Mouse (Mus musculus) CH12.LX (cell line): ENCODE results near the gene Comt. TPM values are rescaled to one million over a fixed set of nuclear protein-coding genes. Genes with fewer than 3 reads are reported as not detected.

ENCODE experiments used
- DNase-seq: peaks from one replicate; pipeline ENCODE4 v3.0.0-alpha.2; 2013; ENCODE audit errors: extremely low read depth
- H3K27ac ChIP-seq: 2 replicates; pipeline ENCODE4 v1.5.1; 2012; ENCODE audit warnings: low read depth, mild to moderate bottlenecking, control low read depth, moderate library complexity; ENCODE audit not compliant: insufficient read depth
- H3K27me3 ChIP-seq: replicated peaks from 2 replicates; pipeline ENCODE3; 2012; ENCODE audit warnings: inconsistent platforms
- H3K36me3 ChIP-seq, 2 experiments: replicated peaks in 1 of 2; 2 replicates each; pipeline versions ENCODE3 to v1.6.1; 2012; ENCODE audit warnings: inconsistent platforms in 1 of 2, low read length in 1 of 2, mild to moderate bottlenecking in 1 of 2, mixed read lengths in 1 of 2, moderate library complexity in 1 of 2; ENCODE audit not compliant: control insufficient read depth in 1 of 2, insufficient read depth in 1 of 2
- H3K4me1 ChIP-seq, 2 experiments: 2 replicates each; pipeline ENCODE4 v1.6.1; 2012; ENCODE audit warnings: inconsistent platforms in 1 of 2, moderate library complexity in 1 of 2; ENCODE audit not compliant: insufficient read depth in 2 of 2, control insufficient read depth in 1 of 2
- H3K4me2 ChIP-seq: 2 replicates; pipeline ENCODE4 v1.6.1; 2012; ENCODE audit warnings: low read depth, mild to moderate bottlenecking, control low read depth; ENCODE audit not compliant: poor library complexity, insufficient read depth, severe bottlenecking
- H3K4me3 ChIP-seq, 3 experiments: fragments of 150-350 bp in 1 of 3; sonication (generic) in 1 of 3; replicated peaks in 1 of 3; 2 replicates each; pipeline versions ENCODE3 to v1.5.1; 2011 to 2012; ENCODE audit warnings: low read depth in 2 of 3, low read length in 2 of 3, mild to moderate bottlenecking in 2 of 3, moderate library complexity in 2 of 3, control low read depth in 1 of 3, improper control_type of control experiment in 1 of 3, inconsistent platforms in 1 of 3, mixed read lengths in 1 of 3; ENCODE audit not compliant: poor library complexity in 1 of 3
- H3K79me2 ChIP-seq: replicated peaks from 2 replicates; pipeline ENCODE4 v1.6.1; 2012; ENCODE audit warnings: mild to moderate bottlenecking, moderate library complexity; ENCODE audit not compliant: control insufficient read depth, poor library complexity, insufficient read depth, severe bottlenecking; ENCODE audit errors: extremely low read depth
- H3K9ac ChIP-seq: 2 replicates; pipeline ENCODE4 v1.6.1; 2012; ENCODE audit warnings: low read depth, mild to moderate bottlenecking, control low read depth, moderate library complexity; ENCODE audit not compliant: insufficient read depth
- H3K9me3 ChIP-seq: replicated peaks from 2 replicates; pipeline ENCODE3; 2012; ENCODE audit warnings: low read length, inconsistent platforms, mixed read lengths
- BHLHE40 ChIP-seq: IDR thresholded peaks from 2 replicates; pipeline ENCODE4 v1.6.1; 2011; ENCODE audit warnings: mild to moderate bottlenecking, low read depth, low read length, improper control_type of control experiment
- CHD1 ChIP-seq: IDR thresholded peaks from 2 replicates; pipeline ENCODE4 v1.6.1; 2012; ENCODE audit warnings: low read depth, low read length, improper control_type of control experiment, inconsistent platforms
- CHD2 ChIP-seq: IDR thresholded peaks from 2 replicates; pipeline ENCODE4 v1.6.1; 2011; ENCODE audit warnings: low read length, improper control_type of control experiment
- E2F4 ChIP-seq: IDR thresholded peaks from 2 replicates; pipeline ENCODE4 v1.6.1; 2011; ENCODE audit warnings: low read depth, low read length, improper control_type of control experiment; ENCODE audit not compliant: insufficient replicate concordance
- ELF1 ChIP-seq: IDR thresholded peaks from 2 replicates; pipeline ENCODE4 v1.6.1; 2014; ENCODE audit warnings: low read depth, mild to moderate bottlenecking, inconsistent platforms, low read length, improper control_type of control experiment
- JUND ChIP-seq: conservative IDR thresholded peaks from 2 replicates; pipeline ENCODE4 v1.6.1; 2011; ENCODE audit warnings: low read depth, low read length, improper control_type of control experiment
- KAT2A ChIP-seq: IDR thresholded peaks from 2 replicates; pipeline ENCODE4 v1.6.1; 2012; ENCODE audit warnings: low read length, improper control_type of control experiment, inconsistent platforms; ENCODE audit not compliant: insufficient replicate concordance
- MAFK ChIP-seq: IDR thresholded peaks from 2 replicates; pipeline ENCODE4 v1.6.1; 2011; ENCODE audit warnings: low read length, improper control_type of control experiment; ENCODE audit not compliant: insufficient replicate concordance
- MAX ChIP-seq: IDR thresholded peaks from 2 replicates; pipeline ENCODE4 v1.6.1; 2011; ENCODE audit warnings: low read length, improper control_type of control experiment
- MYC ChIP-seq: IDR thresholded peaks from 2 replicates; pipeline ENCODE4 v1.6.1; 2011; ENCODE audit warnings: low read depth, mild to moderate bottlenecking, improper control_type of control experiment, low read length
- NELFE ChIP-seq: IDR thresholded peaks from 2 replicates; pipeline ENCODE4 v1.6.1; 2011; ENCODE audit warnings: low read depth, low read length, improper control_type of control experiment
- NRF1 ChIP-seq: IDR thresholded peaks from 2 replicates; pipeline ENCODE4 v1.6.1; 2014; ENCODE audit warnings: low read depth, mild to moderate bottlenecking, inconsistent platforms, low read length, improper control_type of control experiment, moderate library complexity
- POLR2AphosphoS2 ChIP-seq: IDR thresholded peaks from 2 replicates; pipeline ENCODE4 v1.6.1; 2011; ENCODE audit warnings: low read depth, low read length, improper control_type of control experiment
- RCOR1 ChIP-seq: conservative IDR thresholded peaks from 2 replicates; pipeline ENCODE4 v1.6.1; 2012; ENCODE audit warnings: low read depth, mild to moderate bottlenecking, inconsistent platforms, low read length, improper control_type of control experiment
- SMC3 ChIP-seq: IDR thresholded peaks from 2 replicates; pipeline ENCODE4 v1.6.1; 2011; ENCODE audit warnings: low read depth, low read length, improper control_type of control experiment
- TBP ChIP-seq: conservative IDR thresholded peaks from 2 replicates; pipeline ENCODE4 v1.6.1; 2011; ENCODE audit warnings: low read depth, low read length, improper control_type of control experiment
- USF1 ChIP-seq: IDR thresholded peaks from 2 replicates; pipeline ENCODE4 v1.6.1; 2014; ENCODE audit warnings: low read depth, mild to moderate bottlenecking, inconsistent platforms, low read length, improper control_type of control experiment
- ZNF384 ChIP-seq: IDR thresholded peaks from 2 replicates; pipeline ENCODE4 v1.6.1; 2012; ENCODE audit warnings: low read depth, low read length, improper control_type of control experiment, inconsistent platforms
- dilution Hi-C: fragments of 300-500 bp; cut with MboI; formaldehyde crosslinking; loops from 2 replicates; pipeline ENCODE4 v1.14.3; 2020; ENCODE audit warnings: low sequenced_read_pairs; ENCODE audit not compliant: extremely low pct_unique_long_range_greater_than_20kb, extremely low pct_ligation_motif_present
- in situ Hi-C: fragments of 300-500 bp; cut with MboI; formaldehyde crosslinking; loops from 3 replicates; pipeline ENCODE4 v1.14.3; 2019; ENCODE audit warnings: low sequenced_read_pairs, low pct_ligation_motif_present, low pct_unique_long_range_greater_than_20kb, mixed read lengths
- polyA plus RNA-seq: library from polyadenylated mRNA; unstranded; fragments of >175 nt; gene quantifications from 2 replicates; pipeline ENCODE4 v1.2.1, GENCODE M21; 2012; ENCODE audit warnings: low read depth; ENCODE audit not compliant: insufficient read length
- total RNA-seq, 2 experiments: library from RNA; depleted of rRNA; stranded (reverse); fragments of 300-350 nt in 1 of 2; fragments of >200 nt in 1 of 2; gene quantifications; 2 replicates each; pipeline ENCODE4 v1.2.3; 2012 to 2014

Gene Comt
- total and polyA plus RNA-seq, 3 experiments: 74.0 to 91.6 (median 84.8) TPM

DNA sequence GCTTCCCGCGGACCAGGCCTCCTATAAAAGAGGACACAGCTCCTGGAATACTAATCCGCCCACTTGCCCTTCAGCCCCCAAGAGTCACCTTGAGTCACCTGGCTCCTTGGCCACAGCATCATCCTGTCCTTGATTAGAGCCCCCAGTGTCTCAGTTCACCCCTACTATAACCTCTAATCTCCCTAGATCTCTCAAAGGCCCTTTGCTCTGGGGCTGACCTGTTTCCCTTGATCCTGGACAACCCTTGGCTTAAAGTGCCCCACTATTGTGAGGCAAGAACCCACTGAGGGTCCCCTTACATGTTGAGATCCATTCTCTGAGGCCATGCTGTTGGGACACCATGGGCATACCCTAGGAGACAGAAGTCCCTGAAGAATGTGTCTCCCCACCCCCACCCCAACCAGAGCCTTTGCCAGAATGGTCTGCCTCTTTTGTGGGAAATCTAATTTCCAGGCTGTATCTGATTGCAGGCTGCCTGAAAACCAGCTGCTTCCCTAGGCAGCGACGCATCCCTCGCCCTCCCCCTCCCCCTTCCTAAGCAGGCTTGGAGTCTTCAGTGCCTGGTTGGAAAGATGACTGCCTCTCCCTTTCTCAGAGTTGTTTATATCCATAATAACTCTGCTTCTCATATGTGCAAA, 44.9 kb downstream of the Comt start:
- Histone ChIP-seq H3K27me3 (peaks cover 4% of the 10 kb centered on the region), H3K27ac (no peak overlapping the region), H3K4me1 (peaks cover 8 to 9% of the 10 kb centered on the region in 2 experiments), H3K4me2 (no peak overlapping the region), H3K9ac (no peak overlapping the region), H3K79me2 (no peaks in the 10 kb centered on the region)
- in situ Hi-C loops: no loop called here
- no peak for DNase-seq
- dilution Hi-C loops: no loop called here
- TF ChIP-seq MAX (no peak), CHD2 (no peak), BHLHE40 (no peak), SMC3 (no peak), USF1 (no peak), MAFK (no peak), E2F4 (no peak), JUND (no peak), ELF1 (no peak), ZNF384 (no peak), TBP (no peak), MYC (no peak), CHD1 (no peak), POLR2AphosphoS2 (no peak), RCOR1 (no peak), NELFE (no peak), NRF1 (no peak), KAT2A (no peak)
- TF ChIP-seq, all 38 proteins: peak for 0
- no peaks in the 10 kb centered on the region for H3K9me3 ChIP-seq
- no peaks in the 10 kb centered on the region for H3K36me3 ChIP-seq
- no peak overlapping the region for H3K4me3 ChIP-seq

DNA sequence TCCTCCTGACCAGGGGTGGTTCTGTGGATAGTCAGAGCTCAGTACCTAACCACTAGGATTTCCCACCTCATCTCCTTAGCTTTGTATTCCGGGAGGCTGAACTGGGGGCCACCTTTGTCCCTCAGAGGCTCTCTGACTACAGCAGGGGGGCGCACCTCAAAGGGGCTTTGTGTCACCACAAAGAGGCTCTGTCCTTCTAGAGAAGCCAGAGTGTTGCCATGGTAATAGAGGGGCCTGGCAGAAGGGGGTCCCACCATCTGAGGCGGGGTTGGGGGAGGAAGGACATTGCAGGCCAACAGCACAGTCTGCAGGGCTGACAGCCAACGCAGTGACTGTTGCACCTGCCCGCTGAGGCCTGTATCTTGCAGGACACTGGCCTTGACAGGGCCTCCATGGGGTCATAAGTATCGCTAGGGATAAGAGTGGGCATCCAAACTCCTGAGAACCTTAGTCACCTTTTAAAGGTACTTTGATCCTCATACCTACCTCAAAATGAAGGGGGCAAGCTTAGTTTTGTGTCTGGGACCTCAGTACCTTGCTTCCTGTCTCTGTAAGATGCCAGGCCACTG, 46.1 kb downstream of the Comt start:
- Histone ChIP-seq H3K36me3 (no peaks in the 10 kb centered on the region), H3K27ac (no peak overlapping the region)
- no peak for TF ChIP-seq CHD1
- TF ChIP-seq, all 38 proteins: peak for 0
- dilution Hi-C loops: no loop called here
- Histone ChIP-seq H3K4me3 (no peak overlapping the region), H3K9ac (no peak overlapping the region), H3K79me2 (no peaks in the 10 kb centered on the region), H3K4me2 (no peak overlapping the region), H3K9me3 (no peaks in the 10 kb centered on the region), H3K27me3 (peaks cover 4% of the 10 kb centered on the region), H3K4me1 (peaks cover 8 to 14% of the 10 kb centered on the region in 2 experiments)
- DNase-seq: no peak
- in situ Hi-C loops: no loop called here
